Mouse (Mus musculus): ENCODE data around the gene Brwd3.

The Brwd3 gene

GRCm38 (mm10) chrX:108834090-108834774 lies at the start of gene Brwd3:
Gene Brwd3, minus strand, starts transcription at chrX:108834372.
- DNase-seq (ENCODE audit: low read depth, low spot score): peak; percentile 98

DNA sequence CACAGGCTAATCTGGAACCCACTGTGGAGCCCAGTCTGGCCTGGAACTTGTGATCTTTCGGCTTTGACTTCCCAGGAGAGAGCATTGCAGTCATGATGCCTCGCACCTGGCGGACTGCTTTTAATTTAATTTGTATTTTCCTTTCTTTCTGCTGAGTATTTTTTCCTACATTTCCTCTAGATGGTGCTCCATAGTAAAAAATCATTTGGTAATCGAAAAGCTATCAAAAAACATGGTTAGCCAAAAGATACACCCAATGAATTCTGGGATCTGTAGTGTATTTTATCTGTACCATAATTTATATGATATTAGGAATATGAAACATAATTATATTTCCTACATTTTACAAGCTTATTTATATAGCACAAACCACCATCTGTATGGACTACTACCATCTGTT lies 28.5 kb upstream of the Brwd3 start:
- DNase-seq (ENCODE audit: low read depth, low spot score): peak; percentile 9

GRCm38 (mm10) chrX:108842705-108843104 lies 8.5 kb upstream of the Brwd3 start:
- DNase-seq (ENCODE audit: low read depth, low spot score): peak; percentile 77

DNA sequence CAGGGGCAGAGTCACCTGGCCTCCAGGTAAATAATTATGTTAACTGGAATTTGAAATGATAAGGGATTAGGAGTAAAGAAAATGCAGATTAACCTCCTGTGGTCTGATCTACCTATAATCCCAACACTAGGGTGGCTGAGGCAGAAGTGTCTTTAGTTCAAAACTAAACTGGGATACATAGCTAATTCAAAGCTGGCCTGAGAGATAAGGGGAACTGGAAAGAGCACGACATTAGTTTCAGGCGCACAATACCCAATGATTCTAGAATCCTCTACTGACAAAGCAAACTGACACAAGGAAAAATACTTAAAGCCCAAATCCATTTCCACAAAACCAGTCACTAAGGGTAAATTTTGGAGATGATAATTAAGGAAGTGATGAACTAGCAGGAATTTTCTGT lies 2.2 kb upstream of the Brwd3 start:
- no peak for DNase-seq (ENCODE audit: low read depth, low spot score)

DNA sequence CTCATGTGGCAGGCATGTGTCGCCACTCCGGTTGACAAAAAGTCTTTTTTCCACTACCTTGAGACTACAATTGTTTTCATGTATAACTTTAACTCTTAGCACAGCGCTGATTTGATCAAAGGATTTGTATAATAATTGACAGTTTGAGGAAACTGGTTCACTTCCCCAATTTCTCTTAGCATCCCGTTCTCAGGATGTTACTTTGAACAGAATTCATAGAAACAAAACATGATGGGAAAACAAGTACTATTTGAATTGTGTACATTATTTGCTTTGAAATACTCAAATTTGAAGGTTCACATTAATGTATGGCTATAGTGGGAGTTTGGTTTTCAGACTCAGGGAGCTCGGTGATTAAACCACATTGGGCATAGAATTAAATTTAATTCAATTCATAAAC lies 1.1 kb upstream of the Brwd3 start:
- no peak for DNase-seq (ENCODE audit: low read depth, low spot score)

- peak; percentile 27 for DNase-seq (ENCODE audit: low read depth, low spot score)
Measured at GRCm38 (mm10) chrX:108833381-108834020, 671 bp downstream of the Brwd3 start.

DNA sequence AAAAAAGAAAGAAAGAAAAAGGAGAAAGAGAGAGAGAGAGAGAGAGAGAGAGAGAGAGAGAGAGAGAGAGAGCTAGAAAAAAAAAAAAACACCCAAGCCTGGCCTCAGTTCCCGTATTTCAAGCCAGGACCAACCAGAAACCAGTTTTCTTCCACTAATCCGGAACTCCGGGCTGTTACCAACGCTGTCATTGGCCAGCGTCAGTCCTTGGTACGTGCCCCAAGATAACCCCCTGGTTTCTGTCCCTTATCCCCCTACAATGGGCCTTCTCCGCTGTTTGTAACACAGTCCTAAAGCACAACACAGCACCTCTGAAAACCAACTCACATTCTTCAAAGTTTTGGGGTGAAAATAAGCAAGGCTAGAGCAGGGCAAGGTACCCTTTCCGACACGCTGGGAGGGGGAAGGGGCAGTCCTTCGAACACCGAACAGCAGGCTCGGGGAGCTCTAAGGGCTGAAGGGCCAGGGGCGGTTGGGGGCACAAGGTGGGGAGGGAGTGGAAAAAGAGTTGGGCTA lies 1.4 kb downstream of the Brwd3 start:
- DNase-seq (ENCODE audit: low read depth, low spot score): peak; percentile 95

- no peak for DNase-seq (ENCODE audit: low read depth, low spot score)
Measured at GRCm38 (mm10) chrX:108831231-108831630, 2.9 kb downstream of the Brwd3 start.

GRCm38 (mm10) chrX:108828111-108828510 lies 6.1 kb downstream of the Brwd3 start:
- DNase-seq (ENCODE audit: low read depth, low spot score): no peak

- DNase-seq (ENCODE audit: low read depth, low spot score): no peak
Measured at GRCm38 (mm10) chrX:108797268-108797667, 36.9 kb downstream of the Brwd3 start.

- no peak for DNase-seq (ENCODE audit: low read depth, low spot score)
Measured at GRCm38 (mm10) chrX:108783724-108784123, 50.4 kb downstream of the Brwd3 start.

DNA sequence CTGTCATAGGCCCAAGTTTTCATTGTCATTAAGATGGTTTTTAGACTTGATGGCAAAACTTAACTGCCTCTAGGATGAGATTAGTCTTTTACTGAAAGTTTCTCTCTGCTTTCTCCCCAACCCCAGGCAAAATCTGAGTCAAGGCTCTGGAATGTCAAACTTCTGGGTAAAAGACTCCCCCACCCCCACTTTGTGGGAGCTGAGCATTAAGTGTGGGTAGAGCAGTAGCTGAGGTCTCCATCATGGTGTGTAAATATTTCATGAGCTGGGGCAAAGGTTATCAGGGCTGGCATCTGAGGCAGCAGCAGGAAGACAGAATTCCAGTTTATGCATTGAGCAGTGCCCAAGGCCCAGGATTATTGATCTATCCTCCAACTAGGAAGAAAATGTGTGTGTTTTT lies 102.4 kb downstream of the Brwd3 start:
- no peak for DNase-seq (ENCODE audit: low read depth, low spot score)

DNA sequence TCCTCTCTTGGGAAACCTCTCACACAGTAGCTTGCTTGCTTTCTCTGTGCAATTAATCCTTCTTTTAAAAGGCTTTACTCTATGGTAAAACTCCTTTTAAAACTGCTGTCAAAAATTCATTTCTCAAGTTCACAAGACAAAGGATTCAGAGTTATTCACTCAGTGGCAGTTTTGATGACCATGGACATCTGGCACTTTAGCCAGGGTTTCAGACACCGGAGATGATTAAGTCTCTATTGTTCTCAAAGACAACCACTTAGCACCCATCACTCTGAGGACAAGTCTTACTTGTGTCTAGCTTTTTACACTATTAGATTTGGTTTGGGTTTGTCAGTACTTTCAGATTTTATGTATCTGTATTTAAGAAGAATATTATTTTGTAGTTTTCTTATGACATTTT lies 104.6 kb downstream of the Brwd3 start:
- no peak for DNase-seq (ENCODE audit: low read depth, low spot score)

- DNase-seq (ENCODE audit: low read depth, low spot score): peak; percentile 9
Measured at GRCm38 (mm10) chrX:108729068-108729467, 105.1 kb downstream of the Brwd3 start.

DNA sequence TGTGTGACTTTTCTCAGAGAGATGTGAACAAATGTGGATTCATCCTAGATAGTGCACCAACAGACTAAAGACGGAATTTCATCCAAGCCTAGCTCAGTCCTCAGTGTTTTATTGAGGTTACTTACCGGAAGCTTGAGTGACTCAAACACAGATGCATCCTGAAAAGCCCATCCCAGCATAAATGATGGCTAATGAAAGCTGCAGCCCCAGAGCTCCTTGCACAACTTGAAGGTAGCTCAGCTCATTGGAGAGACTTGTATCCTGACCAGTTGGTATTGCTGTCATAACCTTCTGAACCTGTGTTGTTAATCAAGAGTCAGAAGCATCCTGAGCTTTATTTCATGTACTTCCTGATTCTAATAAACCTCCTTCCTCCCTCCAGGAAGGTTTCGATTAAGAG lies 105.8 kb downstream of the Brwd3 start:
- no peak for DNase-seq (ENCODE audit: low read depth, low spot score)

GRCm38 (mm10) chrX:108724241-108724640 lies 109.9 kb downstream of the Brwd3 start:
- no peak for DNase-seq (ENCODE audit: low read depth, low spot score)

- DNase-seq (ENCODE audit: low read depth, low spot score): no peak
Measured at GRCm38 (mm10) chrX:108722447-108722846, 111.7 kb downstream of the Brwd3 start.

DNA sequence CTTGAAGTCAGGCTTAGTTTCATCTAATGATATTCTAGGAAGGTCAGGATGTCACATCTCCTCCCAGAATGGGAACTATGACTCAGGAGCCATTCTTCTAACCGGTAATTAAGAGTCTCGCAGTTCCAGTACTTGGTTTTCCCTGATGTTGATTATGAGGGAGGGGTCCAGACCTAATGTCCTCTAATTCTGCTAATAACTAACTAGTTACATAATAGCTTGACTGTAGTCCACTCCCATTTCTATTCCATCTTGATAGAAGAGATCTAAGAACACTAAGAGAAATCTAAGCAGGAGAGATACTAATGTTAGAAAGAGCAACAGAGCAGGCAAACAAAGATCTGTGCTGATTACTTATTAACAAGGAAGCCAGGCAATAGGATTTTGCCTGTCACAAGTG lies 129.9 kb downstream of the Brwd3 start:
- peak; percentile 3 for DNase-seq (ENCODE audit: low read depth, low spot score)
